Mouse (Mus musculus) cerebellum, adult 2 months (tissue): ENCODE results near the gene Cops4. TPM values are rescaled to one million over a fixed set of nuclear protein-coding genes. Genes with fewer than 3 reads are reported as not detected.

ENCODE experiments used
- DNase-seq, 2 experiments: peaks; one replicate each; pipeline ENCODE4 v3.0.0; 2021
- H3K27ac ChIP-seq: fragments of 200-500 bp; 2 replicates; pipeline ENCODE4 v1.5.1; 2012; ENCODE audit warnings: low read length, control low read depth, inconsistent platforms; ENCODE audit not compliant: insufficient read depth
- H3K27me3 ChIP-seq: fragments of 200-500 bp; 2 replicates; pipeline ENCODE4 v1.6.1; 2012; ENCODE audit warnings: inconsistent platforms, mild to moderate bottlenecking, low read length, moderate library complexity; ENCODE audit not compliant: control insufficient read depth, insufficient read depth
- H3K4me1 ChIP-seq: fragments of 200-500 bp; 2 replicates; pipeline ENCODE4 v1.6.1; 2011; ENCODE audit warnings: low read length; ENCODE audit not compliant: control insufficient read depth, insufficient read depth
- H3K4me3 ChIP-seq: fragments of 200-500 bp; replicated peaks from 2 replicates; pipeline ENCODE3; 2011; ENCODE audit warnings: mild to moderate bottlenecking, low read depth, low read length, control low read depth; ENCODE audit not compliant: insufficient read depth
- CTCF ChIP-seq: fragments of 200-500 bp; IDR thresholded peaks from 2 replicates; pipeline ENCODE4 v1.5.1; 2011; ENCODE audit warnings: low read depth, mild to moderate bottlenecking, control low read depth, low read length, moderate library complexity, borderline replicate concordance; ENCODE audit not compliant: insufficient read depth
- POLR2A ChIP-seq: fragments of 200-500 bp; IDR thresholded peaks from 2 replicates; pipeline ENCODE4 v1.6.1; 2011; ENCODE audit warnings: low read length, control low read depth, borderline replicate concordance; ENCODE audit not compliant: insufficient read depth
- WGBS: fragments of 180-500 bp; shearing (Covaris S2); methylation state at CpG from one replicate; pipeline ENCODE4 v1.1.7; 2018; 5-methylcytosine and 5-hydroxymethylcytosine counted together
- polyA plus RNA-seq: library from polyadenylated mRNA; depleted of rRNA; stranded (reverse); fragments of >200 nt; gene quantifications from 2 replicates; pipeline ENCODE4 v1.2.3, GENCODE M21; 2012; rRNA removed

The Cops4 gene
- 86.3 and 87.4 TPM in 2 replicates for polyA plus RNA-seq

DNA sequence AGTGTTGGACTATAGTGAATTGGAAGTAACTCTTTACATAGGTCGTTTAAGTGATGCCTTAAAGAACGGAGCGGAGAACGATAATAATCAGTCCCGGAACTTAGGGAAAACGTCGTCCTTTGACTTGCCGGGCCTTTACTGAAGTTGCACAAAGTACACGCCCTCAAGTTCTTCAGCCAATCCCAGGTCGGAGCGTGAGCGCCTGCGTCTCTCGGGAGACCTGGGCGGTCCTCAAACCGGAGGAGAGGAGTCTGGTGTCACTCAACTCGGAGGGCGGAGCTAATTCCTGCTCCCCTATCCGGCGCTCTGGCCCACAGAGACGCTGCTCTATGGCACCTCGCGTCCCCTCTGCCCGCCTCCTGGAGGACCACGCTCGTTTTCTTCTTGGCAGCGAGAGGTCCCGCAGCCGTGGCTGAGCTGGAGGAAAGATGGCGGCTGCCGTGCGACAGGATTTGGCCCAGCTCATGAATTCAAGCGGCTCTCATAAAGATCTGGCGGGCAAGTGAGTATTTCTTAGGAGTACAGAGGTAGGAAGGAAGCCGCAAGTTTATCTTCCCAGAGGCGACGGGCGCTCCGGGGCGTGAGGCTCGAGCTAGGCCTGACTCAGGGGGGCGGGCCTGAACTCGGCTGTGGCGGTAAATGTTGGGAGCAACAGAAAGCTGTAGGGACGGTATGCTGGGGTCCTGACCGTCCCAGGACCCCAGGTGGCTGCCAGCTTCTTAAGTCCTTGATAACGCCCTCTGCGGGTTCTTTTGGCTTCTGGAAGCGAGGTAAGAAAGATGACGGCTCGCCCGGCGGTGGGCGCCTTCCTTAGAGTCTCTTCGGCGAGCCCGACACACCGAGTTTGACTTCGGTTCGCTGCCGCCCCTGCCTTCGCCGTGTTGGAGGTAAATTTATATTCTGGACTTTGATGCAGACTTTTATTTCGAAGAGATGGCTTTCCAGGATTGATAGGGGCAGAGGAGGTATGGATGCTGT lies at the start of gene Cops4:
Gene Cops4 (plus strand): TSS at position 261 of the 978 bp plus-strand sequence.
- DNase-seq, result peak; percentile 97 to 99
- Histone ChIP-seq H3K4me3 (peak within 1 kb of the TSS; percentile 81), H3K4me1 (peaks cover 3% of the 10 kb centered on the region; the same call in 1 of the 2 replicates), H3K27ac (peak within 1 kb of the TSS; percentile 53), H3K27me3 (no peaks in the 10 kb centered on the region)
- under 1% methylated on average over 64 of the region's 64 CpGs for WGBS
- TF ChIP-seq POLR2A, result peak; percentile 61; the same call in 1 of the 2 replicates
- no peak for TF ChIP-seq CTCF

DNA sequence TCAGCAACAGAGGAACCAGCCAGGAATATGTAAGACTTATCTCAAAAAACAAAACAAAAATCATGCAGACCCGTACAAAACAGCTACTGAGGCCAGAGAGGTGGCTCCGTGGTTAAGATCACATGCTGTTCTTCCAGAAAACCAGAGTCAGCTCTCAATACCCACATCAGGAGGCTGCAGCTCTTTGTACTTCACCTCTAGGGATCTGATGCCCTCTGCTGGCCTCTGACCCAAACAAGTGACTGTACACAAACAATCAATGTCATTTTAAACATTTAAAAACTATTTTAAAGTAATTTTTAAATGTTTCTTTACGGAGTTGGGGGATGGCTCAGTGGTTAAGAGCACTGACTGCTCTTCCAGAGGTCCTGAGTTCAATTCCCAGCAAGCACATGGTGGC lies 41.8 kb upstream of the Cops4 start:
- Histone ChIP-seq H3K4me3 (no peak overlapping the region), H3K4me1 (no peaks in the 10 kb centered on the region), H3K27me3 (no peaks in the 10 kb centered on the region), H3K27ac (no peak overlapping the region)
- TF ChIP-seq POLR2A, result no peak
- no peak for TF ChIP-seq CTCF
- no peak for DNase-seq
- 82% methylated on average over 3 of the region's 3 CpGs for WGBS

DNA sequence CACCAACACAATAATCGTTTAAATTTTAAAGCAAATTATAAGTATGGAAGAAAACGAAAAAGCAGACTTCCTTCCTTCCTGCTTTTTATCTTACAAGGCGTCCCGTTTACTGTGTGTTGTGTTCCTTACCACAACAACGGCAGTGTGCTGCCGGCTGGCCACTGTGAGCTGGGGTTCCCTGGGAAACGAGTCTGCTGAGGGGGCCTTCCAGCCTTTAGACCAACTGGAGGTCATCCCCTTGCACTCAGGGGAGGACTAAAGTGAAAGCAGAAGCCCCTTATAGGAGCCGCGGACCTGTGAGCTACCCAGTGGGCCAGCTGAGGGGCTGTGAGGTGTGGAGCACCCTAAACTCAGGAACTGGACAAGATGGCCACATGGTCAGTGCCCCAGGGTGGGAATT lies 40.5 kb upstream of the Cops4 start:
- Histone ChIP-seq H3K4me1 (no peaks in the 10 kb centered on the region), H3K27ac (no peak overlapping the region), H3K27me3 (no peaks in the 10 kb centered on the region), H3K4me3 (no peak overlapping the region)
- no peak for TF ChIP-seq CTCF
- no peak for TF ChIP-seq POLR2A
- WGBS, result 90% methylated on average over 9 of the region's 9 CpGs
- DNase-seq, result no peak

DNA sequence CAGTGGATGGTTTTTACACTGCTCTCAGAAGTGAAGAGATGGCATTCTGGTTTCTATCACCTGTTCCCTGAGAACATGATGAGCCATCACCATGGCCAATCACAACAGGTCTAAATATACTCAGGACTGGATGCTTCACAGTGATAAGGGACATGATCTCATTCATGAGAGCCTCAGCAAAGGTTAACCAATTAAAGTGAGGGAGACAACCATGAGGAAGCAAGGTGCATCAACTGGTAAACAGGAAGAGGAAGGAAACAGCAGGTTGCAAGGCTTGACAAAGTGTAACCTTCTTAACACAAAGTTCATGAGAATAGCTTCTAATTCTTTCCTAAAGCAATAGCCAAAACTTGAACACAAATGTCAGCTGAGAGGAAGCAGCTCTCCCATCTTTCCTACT lies 34.5 kb upstream of the Cops4 start:
- no peak for DNase-seq
- H3K27ac ChIP-seq, result no peak overlapping the region
- H3K27me3 ChIP-seq, result no peaks in the 10 kb centered on the region
- H3K4me3 ChIP-seq, result no peak overlapping the region
- H3K4me1 ChIP-seq, result no peaks in the 10 kb centered on the region; the same call in 1 of the 2 replicates
- TF ChIP-seq POLR2A (no peak), CTCF (no peak)

DNA sequence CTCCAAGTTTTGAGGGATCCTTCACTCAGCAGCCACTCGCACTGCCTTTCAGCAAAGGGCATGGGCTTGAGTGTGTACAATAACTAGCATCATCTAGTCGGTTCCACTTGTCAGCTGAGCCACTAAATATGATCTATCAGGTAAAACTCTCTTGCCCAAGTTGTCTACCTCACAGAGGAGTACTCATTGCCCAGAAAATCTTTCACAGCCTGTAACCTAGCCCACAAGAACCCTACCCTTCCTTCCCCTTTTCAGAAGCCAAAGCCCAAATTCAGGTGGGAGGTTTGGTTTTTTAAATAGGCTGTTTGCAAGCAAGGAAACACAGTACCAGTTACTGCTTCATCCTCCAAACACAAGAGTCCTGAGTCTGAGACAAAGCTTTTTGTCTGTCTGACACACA lies 31.0 kb upstream of the Cops4 start:
- no peak overlapping the region for H3K4me3 ChIP-seq
- no peaks in the 10 kb centered on the region for H3K27me3 ChIP-seq
- H3K4me1 ChIP-seq, result no peaks in the 10 kb centered on the region; the same call in 1 of the 2 replicates
- H3K27ac ChIP-seq, result no peak overlapping the region
- WGBS, result 93% methylated on average over 2 of the region's 2 CpGs
- TF ChIP-seq POLR2A (no peak), CTCF (no peak)
- no peak for DNase-seq

DNA sequence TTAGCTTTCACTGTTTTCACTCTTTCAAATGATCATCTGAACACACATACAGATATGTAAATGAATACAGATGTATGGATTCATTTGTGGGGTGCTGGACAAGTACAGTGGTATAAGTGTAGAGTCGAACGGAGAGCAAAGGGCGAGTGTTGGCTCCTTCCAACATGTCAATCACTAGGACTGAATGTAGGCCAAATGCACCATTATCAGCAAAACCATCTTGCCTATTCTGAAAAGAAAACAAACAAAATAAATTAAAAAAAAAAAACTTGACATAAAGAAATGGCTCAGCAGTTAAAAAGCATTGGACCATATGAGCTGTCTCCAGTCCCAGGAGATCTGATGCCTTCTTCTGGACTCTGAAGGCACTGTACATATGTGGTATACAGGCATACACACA lies 29.9 kb upstream of the Cops4 start:
- H3K27me3 ChIP-seq, result no peaks in the 10 kb centered on the region
- DNase-seq, result no peak
- H3K4me3 ChIP-seq, result no peak overlapping the region
- H3K27ac ChIP-seq, result no peak overlapping the region
- 90% methylated on average over 3 of the region's 3 CpGs for WGBS
- TF ChIP-seq POLR2A (no peak), CTCF (no peak)
- no peaks in the 10 kb centered on the region; the same call in 1 of the 2 replicates for H3K4me1 ChIP-seq

DNA sequence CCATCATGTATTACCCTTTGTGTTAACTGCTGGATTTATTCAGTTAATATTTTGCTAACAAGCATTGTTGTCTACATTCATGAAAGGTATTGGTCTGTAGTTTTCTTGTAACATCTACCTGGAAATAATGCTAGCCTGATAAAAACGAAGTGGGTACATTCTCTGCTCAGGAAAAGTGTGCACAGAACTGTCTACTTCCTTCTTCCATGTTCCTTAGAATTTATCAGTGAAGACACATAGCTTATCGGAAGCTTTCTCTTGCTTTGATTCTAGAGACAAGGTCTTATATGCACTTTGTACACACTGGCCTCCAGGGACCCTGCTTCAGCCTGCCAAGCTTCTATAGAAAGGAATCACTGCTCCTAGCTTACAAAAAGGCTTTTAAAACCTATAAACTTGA lies 28.8 kb upstream of the Cops4 start:
- Histone ChIP-seq H3K4me1 (no peaks in the 10 kb centered on the region; the same call in 1 of the 2 replicates), H3K27ac (no peak overlapping the region), H3K4me3 (no peak overlapping the region), H3K27me3 (no peaks in the 10 kb centered on the region)
- TF ChIP-seq POLR2A, result no peak
- no peak for TF ChIP-seq CTCF
- no peak for DNase-seq
- 93% methylated on average over 2 of the region's 2 CpGs for WGBS

DNA sequence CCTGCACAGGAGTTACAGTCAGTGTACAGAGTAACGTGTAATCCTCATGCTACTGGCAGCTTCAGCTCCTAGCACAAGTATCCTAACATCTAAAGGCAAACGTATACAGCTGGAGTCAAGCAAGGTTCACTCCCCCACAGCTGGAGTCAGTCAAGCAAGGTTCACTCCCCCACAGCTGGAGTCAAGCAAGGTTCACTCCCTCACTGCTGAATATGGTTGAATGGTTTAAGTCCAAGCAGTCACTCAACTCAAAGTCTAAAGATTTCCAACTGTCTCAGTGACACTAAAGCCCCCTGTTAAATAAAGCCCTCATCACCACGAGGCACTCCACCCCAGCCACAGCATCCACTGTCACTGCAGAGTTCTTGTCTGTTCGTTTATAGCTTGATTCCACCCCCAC lies 26.4 kb upstream of the Cops4 start:
- H3K4me1 ChIP-seq, result no peaks in the 10 kb centered on the region; the same call in 1 of the 2 replicates
- H3K27me3 ChIP-seq, result no peaks in the 10 kb centered on the region
- no peak overlapping the region for H3K27ac ChIP-seq
- 37% methylated on average over 4 of the region's 4 CpGs for WGBS
- no peak for DNase-seq
- H3K4me3 ChIP-seq, result no peak overlapping the region
- no peak for TF ChIP-seq CTCF
- TF ChIP-seq POLR2A, result no peak
